Mouse (Mus musculus): ENCODE data around the gene Pkmyt1.
"Not testable (repeated sequence)": the region's sequence is repeated elsewhere in the genome, so short reads cannot be mapped to it uniquely, and the experiment has no call there.

Pkmyt1 gene

GRCm38 (mm10) chr17:23747471-23747870, 21.3 kb downstream of the Pkmyt1 start:
- no peak for DNase-seq (ENCODE audit: low spot score in 2 of 2)

DNA sequence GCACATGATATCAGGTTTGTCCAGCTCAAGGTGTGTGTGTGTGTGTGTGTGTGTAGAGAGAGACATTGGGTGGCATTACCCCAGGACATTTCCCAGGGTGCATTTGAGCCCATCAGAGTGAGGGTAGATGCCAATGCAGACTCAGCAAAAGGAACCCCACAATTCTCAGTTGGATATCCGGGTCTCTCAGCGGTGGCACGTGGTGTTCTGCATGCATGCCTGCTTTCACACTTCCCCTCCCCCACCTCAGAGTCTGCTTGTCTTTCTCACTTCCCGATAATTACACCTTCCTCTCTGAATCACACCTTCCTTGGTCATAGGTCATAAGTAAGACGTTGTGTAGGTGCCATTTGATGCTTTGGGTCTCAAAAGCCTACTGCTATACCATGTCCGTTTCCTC, 21.9 kb downstream of the Pkmyt1 start:
- no peak for DNase-seq (ENCODE audit: low spot score in 2 of 2)

DNA sequence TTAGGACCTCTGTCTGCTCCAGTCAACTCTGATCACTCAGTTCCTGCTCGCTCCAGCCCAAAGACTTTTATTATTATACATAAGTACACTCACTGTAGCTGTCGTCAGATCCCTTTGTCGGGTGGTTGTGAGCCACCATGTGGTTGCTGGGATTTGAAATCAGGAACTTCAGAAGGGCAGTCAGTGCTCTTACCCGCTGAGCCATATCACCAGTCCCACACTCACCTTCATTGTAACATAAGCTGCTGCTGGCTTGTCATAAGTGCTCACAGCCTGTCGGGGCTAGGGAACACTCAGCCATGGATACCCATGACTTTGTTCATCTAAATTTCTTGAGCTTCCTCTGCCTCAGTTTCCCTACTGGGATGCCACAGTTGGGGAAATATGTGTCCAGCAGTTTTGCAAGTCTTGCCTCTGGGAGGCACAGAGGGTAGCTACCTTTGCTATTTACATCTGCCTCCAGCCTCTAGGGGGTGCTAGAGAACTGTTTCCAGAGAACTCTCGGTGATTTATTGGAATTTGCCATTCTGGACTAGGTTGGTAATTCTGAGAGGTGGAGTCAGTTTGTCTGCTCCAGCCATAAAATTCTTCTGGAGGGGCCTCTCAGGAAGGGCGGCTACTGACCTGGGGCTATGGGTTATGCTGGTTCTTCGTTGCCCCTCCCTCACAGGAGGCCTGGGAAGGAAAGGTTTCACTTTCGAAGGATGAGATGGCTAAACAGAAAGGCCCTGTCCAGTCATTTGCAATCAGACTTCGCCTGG, 22.7 kb downstream of the Pkmyt1 start:
- DNase-seq (ENCODE audit: low spot score in 2 of 2), result peak; percentile 86 to 87

- DNase-seq (ENCODE audit: low spot score in 2 of 2), result no peak
These were observed 23.5 kb downstream of the Pkmyt1 start for GRCm38 (mm10) chr17:23749400-23750191.

DNA sequence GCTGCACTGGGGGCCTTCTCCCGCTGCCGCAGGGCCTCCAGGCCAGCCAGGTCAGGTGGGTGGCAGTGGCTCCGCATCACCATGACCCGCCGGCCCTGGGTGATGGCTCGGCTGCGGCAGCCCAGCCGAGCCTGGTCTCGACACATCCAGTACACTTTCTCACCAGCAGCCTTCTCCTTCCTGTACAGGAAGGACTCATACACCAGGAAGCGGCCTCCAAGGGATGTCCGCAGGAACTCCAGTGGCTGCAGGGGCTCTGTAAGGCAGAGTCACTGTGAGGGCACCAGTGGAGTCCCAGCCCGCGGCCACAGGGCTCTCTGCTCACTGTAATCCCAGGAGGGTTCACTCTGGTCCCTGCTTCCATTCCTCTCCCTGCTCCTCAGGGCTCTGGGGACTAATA, 29.6 kb downstream of the Pkmyt1 start:
- peak in 1 of 2 experiments; percentile 54 for DNase-seq (ENCODE audit: low spot score in 2 of 2)

DNA sequence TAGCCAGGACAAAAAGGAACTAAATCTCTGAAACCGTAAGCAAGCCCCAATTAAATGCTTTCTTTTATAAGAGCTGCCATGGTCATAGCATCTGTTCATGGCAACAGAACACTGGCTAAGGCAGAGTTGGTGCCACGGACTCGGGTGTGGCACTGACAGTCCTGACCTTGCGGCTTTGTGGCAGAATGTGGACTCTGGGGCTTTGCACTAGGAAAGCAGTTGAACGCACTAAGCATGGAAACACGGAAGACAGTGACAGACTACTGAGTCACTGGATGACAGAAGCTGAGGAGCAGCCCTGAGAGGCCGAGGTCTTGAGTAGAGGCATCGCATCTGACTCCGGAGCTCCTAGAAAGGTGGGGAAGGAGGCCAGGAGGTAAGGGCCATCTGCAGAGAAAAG, 31.4 kb downstream of the Pkmyt1 start:
- no peak for DNase-seq (ENCODE audit: low spot score in 2 of 2)

DNA sequence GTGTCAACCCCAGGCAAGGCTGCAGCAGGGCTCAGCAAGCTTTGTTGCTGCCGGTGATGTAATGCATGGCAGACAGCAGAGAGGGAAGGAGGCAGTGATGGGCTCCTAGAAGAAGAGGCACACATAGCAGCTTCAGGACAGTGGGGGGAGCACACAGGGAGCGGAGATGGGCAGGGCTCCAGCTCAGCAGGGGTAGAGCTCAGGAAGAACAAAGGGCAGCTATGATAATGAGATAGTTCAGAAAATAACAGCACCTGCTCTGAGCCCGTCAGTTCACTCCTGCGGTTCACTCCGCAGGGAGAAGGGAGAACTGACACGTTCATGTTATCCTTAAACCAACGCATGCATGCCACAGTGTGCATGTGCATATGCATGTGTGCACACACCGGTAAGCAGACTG, 32.7 kb downstream of the Pkmyt1 start:
- DNase-seq (ENCODE audit: low spot score in 2 of 2), result no peak

GRCm38 (mm10) chr17:23760231-23760630, 34.1 kb downstream of the Pkmyt1 start:
- DNase-seq (ENCODE audit: low spot score in 2 of 2), result no peak

GRCm38 (mm10) chr17:23761155-23761554, 35.0 kb downstream of the Pkmyt1 start:
- DNase-seq (ENCODE audit: low spot score in 2 of 2), result no peak

DNA sequence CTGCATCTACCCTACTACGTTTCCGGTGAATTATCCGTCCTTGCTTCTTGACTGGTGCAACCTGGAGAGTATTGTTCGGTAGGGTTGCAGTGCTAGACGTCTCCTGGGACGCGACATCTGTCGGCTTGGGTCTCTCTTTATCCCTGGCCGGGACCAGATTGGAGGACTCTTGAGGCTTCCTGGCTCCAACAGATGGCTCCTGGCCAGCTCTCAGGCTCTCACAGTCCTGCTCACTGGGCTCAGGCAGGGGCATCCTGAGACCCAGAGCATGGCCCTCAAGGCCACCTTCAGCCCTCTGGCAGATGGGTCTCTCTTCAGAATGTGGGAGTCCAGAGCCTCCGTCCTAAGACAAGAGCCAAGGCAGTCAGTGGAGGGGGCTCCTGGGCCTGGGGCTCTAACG, 36.8 kb downstream of the Pkmyt1 start:
- DNase-seq (ENCODE audit: low spot score in 2 of 2), result no peak

- DNase-seq (ENCODE audit: low spot score in 2 of 2), result no peak
These were observed 44.4 kb downstream of the Pkmyt1 start for GRCm38 (mm10) chr17:23770493-23770892.

GRCm38 (mm10) chr17:23770896-23771283, 44.8 kb downstream of the Pkmyt1 start:
- DNase-seq (ENCODE audit: low spot score in 2 of 2), result no peak

- DNase-seq (ENCODE audit: low spot score in 2 of 2), result peak; percentile 99
These were observed 45.4 kb downstream of the Pkmyt1 start, which contains the start of gene Flywch1 for GRCm38 (mm10) chr17:23771284-23772218. TSS of gene Flywch1 (minus strand) at chr17:23771602.

DNA sequence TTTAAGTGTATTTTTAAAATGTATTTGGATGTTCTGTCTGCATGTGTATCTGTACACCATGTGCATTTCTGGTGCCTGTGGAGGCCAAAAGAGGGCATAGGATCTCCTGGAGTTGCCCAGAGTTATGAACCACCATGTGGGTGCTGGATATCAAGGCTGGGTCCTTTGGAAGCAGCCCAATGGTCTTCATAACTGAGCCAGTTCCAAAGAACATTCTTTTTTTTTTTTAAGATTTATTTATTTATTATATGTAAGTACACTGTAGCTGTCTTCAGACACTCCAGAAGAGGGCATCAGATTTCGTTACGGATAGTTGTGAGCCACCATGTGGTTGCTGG, 46.1 kb downstream of the Pkmyt1 start:
- not testable (repeated sequence) for DNase-seq (ENCODE audit: low spot score in 2 of 2)

GRCm38 (mm10) chr17:23773676-23774075, 47.5 kb downstream of the Pkmyt1 start:
- DNase-seq (ENCODE audit: low spot score in 2 of 2), result no peak

DNA sequence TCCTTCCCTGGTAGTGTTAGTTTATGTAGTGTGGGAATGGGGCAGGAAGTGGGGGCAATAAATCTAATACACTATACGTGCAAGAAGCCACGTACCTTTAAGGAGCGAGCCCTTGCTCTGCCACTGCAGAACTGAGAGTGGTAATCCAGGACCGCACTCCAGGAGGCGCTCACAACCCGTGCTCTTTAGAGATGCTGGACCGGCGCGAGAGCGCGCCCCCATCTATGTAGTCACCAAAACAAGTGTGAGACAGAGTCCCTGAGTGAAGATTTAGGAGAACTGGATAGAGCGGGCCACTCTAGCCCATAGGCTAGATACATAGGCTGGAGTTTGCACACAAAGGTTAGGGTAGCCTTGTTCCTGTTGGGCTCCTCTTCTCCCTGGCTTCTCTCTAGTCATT, 48.0 kb downstream of the Pkmyt1 start:
- peak; percentile 59 to 79 for DNase-seq (ENCODE audit: low spot score in 2 of 2)

- DNase-seq (ENCODE audit: low spot score in 2 of 2), result no peak
These were observed 50.1 kb downstream of the Pkmyt1 start for GRCm38 (mm10) chr17:23776216-23776615.

DNA sequence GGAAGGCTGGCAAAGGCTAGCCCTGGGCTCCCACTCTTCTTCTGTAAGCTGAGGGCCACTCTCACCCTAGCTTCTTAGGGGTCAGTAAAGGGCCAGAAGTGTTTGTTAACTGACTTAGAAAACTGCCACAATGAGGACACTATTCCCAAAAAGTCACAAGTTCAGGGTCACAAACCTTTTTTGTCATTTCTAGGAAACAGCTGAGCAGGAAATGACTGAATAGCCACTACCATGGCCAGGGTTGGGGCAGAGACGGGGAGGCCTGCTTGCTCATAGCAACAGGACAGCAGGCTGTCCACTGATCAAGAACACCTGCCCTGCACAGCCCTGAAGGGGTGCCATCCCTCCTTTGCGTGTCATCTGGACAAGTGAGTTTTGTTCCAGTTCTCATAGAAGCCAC, 51.0 kb downstream of the Pkmyt1 start:
- DNase-seq (ENCODE audit: low spot score in 2 of 2), result no peak

GRCm38 (mm10) chr17:23778447-23778846, 52.3 kb downstream of the Pkmyt1 start:
- no peak for DNase-seq (ENCODE audit: low spot score in 2 of 2)

DNA sequence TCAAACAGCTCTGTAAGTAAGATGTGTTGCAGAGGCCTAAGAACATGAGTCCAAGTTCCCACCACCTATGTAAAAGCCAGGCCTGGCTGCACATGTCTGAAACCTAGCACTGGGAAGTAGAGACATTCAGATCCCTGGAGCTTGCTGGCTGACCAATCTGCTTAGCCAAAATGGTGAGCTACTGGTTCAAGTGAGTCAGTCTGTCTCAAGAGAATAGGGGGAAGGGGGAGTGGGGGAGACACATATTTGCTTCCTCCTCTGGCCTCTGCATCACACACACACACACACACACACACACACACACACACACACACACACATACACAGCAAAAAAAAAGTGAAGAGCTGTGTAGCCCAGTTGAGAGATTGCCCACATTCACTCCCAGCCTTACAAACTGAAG, 57.2 kb downstream of the Pkmyt1 start:
- no peak for DNase-seq (ENCODE audit: low spot score in 2 of 2)

DNA sequence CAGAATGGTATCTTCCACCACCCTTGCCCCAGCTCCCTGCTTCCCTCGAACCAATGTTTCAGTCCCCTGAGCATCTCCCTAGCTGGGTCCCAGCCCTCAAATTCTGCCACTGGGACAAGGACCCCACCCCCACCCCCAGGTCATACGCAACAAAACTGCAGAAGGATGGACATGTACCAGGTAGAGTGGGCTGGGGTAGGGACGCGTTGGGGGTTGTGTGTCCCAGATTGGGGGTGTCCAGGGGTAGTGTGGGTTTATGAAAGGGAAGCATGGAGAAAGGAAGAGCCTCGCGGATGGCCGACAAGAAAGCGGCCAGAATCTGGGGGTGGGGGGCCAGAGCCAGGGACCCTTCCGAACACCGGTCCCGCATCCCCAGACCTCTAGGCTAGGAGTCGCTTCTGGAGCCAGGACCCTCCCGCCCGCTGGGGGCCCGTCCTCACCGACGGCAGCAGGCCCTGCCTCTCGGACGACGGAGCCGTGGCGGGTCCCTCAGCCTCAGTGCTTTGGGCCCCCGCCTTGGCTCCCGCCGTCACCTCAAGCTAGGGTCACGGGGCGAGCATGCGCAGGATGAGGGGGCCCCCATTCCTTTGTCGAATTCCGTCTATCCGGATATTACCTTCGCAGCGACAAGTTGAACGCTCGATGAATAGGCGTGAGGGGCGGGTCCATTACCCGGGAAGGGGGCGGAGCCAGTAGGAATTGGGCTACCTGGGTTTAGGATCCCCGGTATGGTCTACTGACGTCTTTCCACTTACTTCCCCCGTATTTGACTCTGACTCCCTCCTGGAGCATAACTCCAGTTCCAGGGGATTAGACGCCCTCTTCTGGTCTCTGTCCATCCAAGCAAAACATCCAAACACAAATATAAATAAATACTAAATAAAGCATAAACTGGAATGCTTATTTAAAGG, 59.7 kb downstream of the Pkmyt1 start, which contains the start of gene Flywch2:
TSS of gene Flywch2 (minus strand) at position 521 of the 911 bp plus-strand sequence.
- peak; percentile 51 to 75 for DNase-seq (ENCODE audit: low spot score in 2 of 2)

Measured in heart, adult 9 months (tissue).